Mouse (Mus musculus): ENCODE results near the gene Rnase4. TPM values are rescaled to one million over a fixed set of nuclear protein-coding genes. Genes with fewer than 3 reads are reported as not detected.

Gene Rnase4
- polyA plus RNA-seq, 1 experiment from 2014 or later = 151 TPM

GRCm38 (mm10) chr14:51129624-51129975 is 38.7 kb downstream of the Rnase4 start:
- Histone ChIP-seq H3K27me3 (replicated peaks; ENCODE audit: control insufficient read depth, insufficient read depth, low read length) (no peaks in the 10 kb centered on the region), H3K4me1 (replicated peaks; ENCODE audit: control insufficient read depth, insufficient read depth, low read length) (no peaks in the 10 kb centered on the region), H3K27ac (ENCODE audit: low read depth) (no peak overlapping the region), H3K9ac (ENCODE audit: low read length) (no peak overlapping the region), H3K36me3 (ENCODE audit: control insufficient read depth, insufficient read depth, low read length) (no peaks in the 10 kb centered on the region), H3K4me3 (ENCODE audit: low read depth, low read length) (no peak overlapping the region), H3K4me2 (ENCODE audit: low read length) (no peak overlapping the region), H3K9me3 (ENCODE audit: control insufficient read depth, low read length) (no peaks in the 10 kb centered on the region)
- DNase-seq (ENCODE audit: low spot score) (no peak), ATAC-seq (replicated peaks; ENCODE audit: low FRiP score, low TSS enrichment, low read depth) (no peak)
- WGBS = 76% methylated on average over 4 of the region's 4 CpGs

DNA sequence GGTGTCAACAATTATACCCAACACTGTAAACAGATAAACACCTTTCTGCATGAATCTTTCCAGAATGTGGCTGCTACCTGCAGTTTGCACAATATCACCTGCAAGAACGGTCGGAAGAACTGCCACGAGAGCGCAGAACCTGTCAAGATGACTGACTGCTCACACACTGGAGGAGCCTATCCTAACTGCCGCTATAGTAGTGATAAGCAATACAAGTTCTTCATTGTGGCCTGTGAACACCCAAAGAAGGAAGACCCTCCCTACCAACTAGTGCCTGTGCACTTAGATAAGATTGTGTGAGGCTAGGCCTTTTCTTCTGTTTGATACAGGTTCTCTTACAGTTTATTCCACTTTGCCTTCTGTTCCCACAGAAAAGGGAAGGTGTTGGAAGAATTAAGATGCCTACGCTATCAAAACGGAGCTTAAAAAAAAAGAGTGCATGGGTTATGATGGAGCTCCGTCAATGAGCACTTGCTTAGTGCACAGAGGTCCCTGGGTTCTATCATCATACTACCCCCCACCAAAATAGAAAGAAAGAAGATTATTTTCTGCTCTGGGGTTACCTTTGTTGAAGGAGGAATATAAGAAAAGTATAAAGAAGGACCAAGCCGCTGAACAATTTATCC is 39.6 kb downstream of the Rnase4 start:
- Histone ChIP-seq H3K4me3 (ENCODE audit: low read depth, low read length) (no peak overlapping the region), H3K4me1 (replicated peaks; ENCODE audit: control insufficient read depth, insufficient read depth, low read length) (no peaks in the 10 kb centered on the region), H3K36me3 (ENCODE audit: control insufficient read depth, insufficient read depth, low read length) (no peaks in the 10 kb centered on the region), H3K9ac (ENCODE audit: low read length) (no peak overlapping the region), H3K4me2 (ENCODE audit: low read length) (no peak overlapping the region), H3K27me3 (replicated peaks; ENCODE audit: control insufficient read depth, insufficient read depth, low read length) (no peaks in the 10 kb centered on the region), H3K9me3 (ENCODE audit: control insufficient read depth, low read length) (no peaks in the 10 kb centered on the region), H3K27ac (ENCODE audit: low read depth) (no peak overlapping the region)
- ATAC-seq (replicated peaks; ENCODE audit: low FRiP score, low TSS enrichment, low read depth) = no peak
- WGBS = 82% methylated on average over 9 of the region's 9 CpGs
- no peak for DNase-seq (ENCODE audit: low spot score)

DNA sequence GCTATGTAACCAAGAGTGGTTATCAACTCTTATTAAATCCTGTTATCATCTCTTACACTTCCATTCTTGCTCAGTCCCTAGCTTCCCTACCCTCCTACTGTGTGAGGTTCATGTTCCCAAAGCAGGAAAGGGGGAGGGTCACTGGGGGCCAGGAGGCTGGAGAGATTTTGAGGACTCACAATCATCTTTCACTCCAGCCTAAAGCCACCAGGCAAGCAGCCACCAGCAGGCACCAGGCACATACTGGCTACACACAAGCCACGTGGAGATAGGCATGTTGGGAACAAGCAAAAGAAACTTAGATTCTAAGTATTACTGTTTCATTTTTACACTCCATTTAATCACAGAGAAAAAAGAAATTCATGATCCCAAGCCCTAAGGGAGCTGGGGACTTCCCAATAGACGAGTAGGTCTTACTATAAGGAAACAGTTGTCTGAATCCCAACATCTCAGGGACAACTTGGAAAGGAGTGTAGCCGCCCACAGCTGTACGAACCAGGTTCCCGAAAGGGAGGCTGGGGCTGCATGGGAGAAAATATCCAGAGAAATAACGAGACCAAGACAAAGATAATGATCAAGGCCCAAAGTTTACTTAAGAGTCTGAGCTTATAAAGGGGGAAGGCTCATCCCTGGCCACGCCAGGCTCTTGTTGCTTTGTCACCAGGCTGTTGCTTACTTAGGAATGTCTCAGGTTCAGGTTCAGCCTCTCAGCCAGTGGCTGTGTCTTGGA is 40.4 kb downstream of the Rnase4 start:
- no peaks in the 10 kb centered on the region for H3K9me3 ChIP-seq (ENCODE audit: control insufficient read depth, low read length)
- no peak overlapping the region for H3K4me3 ChIP-seq (ENCODE audit: low read depth, low read length)
- no peak for ATAC-seq (replicated peaks; ENCODE audit: low FRiP score, low TSS enrichment, low read depth)
- H3K27me3 ChIP-seq (replicated peaks; ENCODE audit: control insufficient read depth, insufficient read depth, low read length) = no peaks in the 10 kb centered on the region
- no peak overlapping the region for H3K27ac ChIP-seq (ENCODE audit: low read depth)
- WGBS = 76% methylated on average over 7 of the region's 7 CpGs
- no peak overlapping the region for H3K4me2 ChIP-seq (ENCODE audit: low read length)
- no peak for DNase-seq (ENCODE audit: low spot score)
- H3K9ac ChIP-seq (ENCODE audit: low read length) = no peak overlapping the region
- no peaks in the 10 kb centered on the region for H3K36me3 ChIP-seq (ENCODE audit: control insufficient read depth, insufficient read depth, low read length)
- no peaks in the 10 kb centered on the region for H3K4me1 ChIP-seq (replicated peaks; ENCODE audit: control insufficient read depth, insufficient read depth, low read length)

- no peaks in the 10 kb centered on the region for H3K27me3 ChIP-seq (replicated peaks; ENCODE audit: control insufficient read depth, insufficient read depth, low read length)
- H3K4me3 ChIP-seq (ENCODE audit: low read depth, low read length) = no peak overlapping the region
- H3K36me3 ChIP-seq (ENCODE audit: control insufficient read depth, insufficient read depth, low read length) = no peaks in the 10 kb centered on the region
- no peaks in the 10 kb centered on the region for H3K4me1 ChIP-seq (replicated peaks; ENCODE audit: control insufficient read depth, insufficient read depth, low read length)
- no peaks in the 10 kb centered on the region for H3K9me3 ChIP-seq (ENCODE audit: control insufficient read depth, low read length)
- no peak overlapping the region for H3K27ac ChIP-seq (ENCODE audit: low read depth)
- 89% methylated on average over 4 of the region's 4 CpGs for WGBS
- ATAC-seq (replicated peaks; ENCODE audit: low FRiP score, low TSS enrichment, low read depth) = no peak
- no peak overlapping the region for H3K9ac ChIP-seq (ENCODE audit: low read length)
- H3K4me2 ChIP-seq (ENCODE audit: low read length) = no peak overlapping the region
- DNase-seq (ENCODE audit: low spot score) = no peak
These were observed 41.5 kb downstream of the Rnase4 start for GRCm38 (mm10) chr14:51132372-51132771.

DNA sequence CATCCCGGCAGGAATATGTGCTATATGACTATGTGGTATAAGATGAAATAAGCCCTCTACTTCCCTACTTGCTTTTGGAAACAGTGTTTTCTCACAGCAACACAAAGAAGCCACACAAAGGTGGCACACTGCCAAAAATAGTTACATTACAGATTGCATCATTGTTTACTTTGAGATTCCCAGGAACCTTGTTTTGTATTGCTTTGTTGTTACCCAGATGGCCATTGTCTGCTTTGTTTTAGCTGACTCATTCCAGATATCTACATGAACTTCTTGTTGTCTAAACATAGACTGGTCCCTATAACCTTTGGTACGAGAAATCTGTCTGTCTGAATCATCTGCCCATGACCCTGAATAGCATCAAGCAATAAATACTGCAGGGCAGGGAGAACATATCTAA is 49.5 kb downstream of the Rnase4 start:
- no peak for ATAC-seq (replicated peaks; ENCODE audit: low FRiP score, low TSS enrichment, low read depth)
- DNase-seq (ENCODE audit: low spot score) = no peak
- H3K4me3 ChIP-seq (ENCODE audit: low read depth, low read length) = no peak overlapping the region
- H3K9ac ChIP-seq (ENCODE audit: low read length) = no peak overlapping the region
- no peak overlapping the region for H3K4me2 ChIP-seq (ENCODE audit: low read length)
- no peaks in the 10 kb centered on the region for H3K4me1 ChIP-seq (replicated peaks; ENCODE audit: control insufficient read depth, insufficient read depth, low read length)
- H3K27ac ChIP-seq (ENCODE audit: low read depth) = no peak overlapping the region
- H3K9me3 ChIP-seq (ENCODE audit: control insufficient read depth, low read length) = no peaks in the 10 kb centered on the region
- WGBS = 61% methylated on average over 2 of the region's 2 CpGs
- H3K36me3 ChIP-seq (ENCODE audit: control insufficient read depth, insufficient read depth, low read length) = no peaks in the 10 kb centered on the region
- no peaks in the 10 kb centered on the region for H3K27me3 ChIP-seq (replicated peaks; ENCODE audit: control insufficient read depth, insufficient read depth, low read length)

- Histone ChIP-seq H3K9ac (ENCODE audit: low read length) (no peak overlapping the region), H3K27me3 (replicated peaks; ENCODE audit: control insufficient read depth, insufficient read depth, low read length) (no peaks in the 10 kb centered on the region), H3K9me3 (ENCODE audit: control insufficient read depth, low read length) (no peaks in the 10 kb centered on the region), H3K27ac (ENCODE audit: low read depth) (no peak overlapping the region), H3K4me3 (ENCODE audit: low read depth, low read length) (no peak overlapping the region), H3K4me2 (ENCODE audit: low read length) (no peak overlapping the region), H3K4me1 (replicated peaks; ENCODE audit: control insufficient read depth, insufficient read depth, low read length) (no peaks in the 10 kb centered on the region), H3K36me3 (ENCODE audit: control insufficient read depth, insufficient read depth, low read length) (no peaks in the 10 kb centered on the region)
- WGBS = 85% methylated on average over 4 of the region's 4 CpGs
- ATAC-seq (replicated peaks; ENCODE audit: low FRiP score, low TSS enrichment, low read depth) = no peak
- DNase-seq (ENCODE audit: low spot score) = no peak
These were observed 51.2 kb downstream of the Rnase4 start for GRCm38 (mm10) chr14:51142119-51142518.

DNA sequence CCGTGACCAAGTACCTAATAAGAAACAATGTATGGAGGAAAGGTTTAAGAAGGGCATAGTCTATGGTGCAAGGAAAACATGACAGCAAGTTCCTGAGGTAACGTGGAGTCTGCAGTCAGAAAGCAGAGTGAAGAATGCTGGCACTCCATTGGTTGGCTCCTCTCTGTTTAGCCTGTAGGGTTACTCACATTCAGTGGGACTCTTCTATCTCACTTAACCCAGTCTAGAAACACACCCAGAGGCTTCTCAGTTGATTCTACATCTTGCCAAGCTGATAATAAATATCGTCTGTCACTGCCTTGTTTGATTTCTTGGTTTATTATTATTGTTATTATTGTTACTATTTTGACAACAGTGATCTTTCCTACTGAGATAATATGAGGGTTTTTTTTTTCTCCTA is 51.7 kb downstream of the Rnase4 start:
- Histone ChIP-seq H3K4me2 (ENCODE audit: low read length) (no peak overlapping the region), H3K9me3 (ENCODE audit: control insufficient read depth, low read length) (no peaks in the 10 kb centered on the region), H3K36me3 (ENCODE audit: control insufficient read depth, insufficient read depth, low read length) (no peaks in the 10 kb centered on the region), H3K4me1 (replicated peaks; ENCODE audit: control insufficient read depth, insufficient read depth, low read length) (no peaks in the 10 kb centered on the region), H3K4me3 (ENCODE audit: low read depth, low read length) (no peak overlapping the region), H3K9ac (ENCODE audit: low read length) (no peak overlapping the region), H3K27ac (ENCODE audit: low read depth) (no peak overlapping the region), H3K27me3 (replicated peaks; ENCODE audit: control insufficient read depth, insufficient read depth, low read length) (no peaks in the 10 kb centered on the region)
- DNase-seq (ENCODE audit: low spot score) (no peak), ATAC-seq (replicated peaks; ENCODE audit: low FRiP score, low TSS enrichment, low read depth) (no peak)
- WGBS = 86% methylated on average over 3 of the region's 3 CpGs

GRCm38 (mm10) chr14:51143287-51143686 is 52.4 kb downstream of the Rnase4 start:
- Histone ChIP-seq H3K27ac (ENCODE audit: low read depth) (no peak overlapping the region), H3K36me3 (ENCODE audit: control insufficient read depth, insufficient read depth, low read length) (no peaks in the 10 kb centered on the region), H3K27me3 (replicated peaks; ENCODE audit: control insufficient read depth, insufficient read depth, low read length) (no peaks in the 10 kb centered on the region), H3K4me2 (ENCODE audit: low read length) (no peak overlapping the region), H3K9me3 (ENCODE audit: control insufficient read depth, low read length) (no peaks in the 10 kb centered on the region), H3K4me3 (ENCODE audit: low read depth, low read length) (no peak overlapping the region), H3K9ac (ENCODE audit: low read length) (no peak overlapping the region), H3K4me1 (replicated peaks; ENCODE audit: control insufficient read depth, insufficient read depth, low read length) (no peaks in the 10 kb centered on the region)
- 46% methylated on average over 4 of the region's 4 CpGs for WGBS
- ATAC-seq (replicated peaks; ENCODE audit: low FRiP score, low TSS enrichment, low read depth) (no peak), DNase-seq (ENCODE audit: low spot score) (no peak)

GRCm38 (mm10) chr14:51143937-51144336 is 53.1 kb downstream of the Rnase4 start:
- Histone ChIP-seq H3K36me3 (ENCODE audit: control insufficient read depth, insufficient read depth, low read length) (no peaks in the 10 kb centered on the region), H3K4me3 (ENCODE audit: low read depth, low read length) (no peak overlapping the region), H3K27me3 (replicated peaks; ENCODE audit: control insufficient read depth, insufficient read depth, low read length) (no peaks in the 10 kb centered on the region), H3K9ac (ENCODE audit: low read length) (no peak overlapping the region), H3K4me2 (ENCODE audit: low read length) (no peak overlapping the region), H3K9me3 (ENCODE audit: control insufficient read depth, low read length) (no peaks in the 10 kb centered on the region), H3K4me1 (replicated peaks; ENCODE audit: control insufficient read depth, insufficient read depth, low read length) (no peaks in the 10 kb centered on the region), H3K27ac (ENCODE audit: low read depth) (no peak overlapping the region)
- no peak for DNase-seq (ENCODE audit: low spot score)
- no peak for ATAC-seq (replicated peaks; ENCODE audit: low FRiP score, low TSS enrichment, low read depth)
- WGBS = 69% methylated on average over 2 of the region's 2 CpGs

Measured in intestine, embryonic 14.5 days (tissue).